Mouse (Mus musculus): ENCODE measurements at regions not wholly inside any gene's neighbourhood (a gene's known extent, or its start where the extent isn't known, plus 50 kb on each side); places are given as distances from the start of the nearest gene placed in this dataset.

GRCm38 (mm10) chrX:10984894-10985293 is 270.1 kb downstream of the Mid1ip1 start:
- ATAC-seq = no peak
- no peaks in the 10 kb centered on the region for H3K27me3 ChIP-seq (replicated peaks)
- H3K4me1 ChIP-seq (replicated peaks) = no peaks in the 10 kb centered on the region
- WGBS = 92% methylated on average over 7 of the region's 7 CpGs
- no peak overlapping the region for H3K27ac ChIP-seq
- H3K36me3 ChIP-seq = no peaks in the 10 kb centered on the region
- no peak overlapping the region for H3K4me3 ChIP-seq (replicated peaks)
- H3K4me2 ChIP-seq (replicated peaks) = no peak overlapping the region
- no peaks in the 10 kb centered on the region for H3K9me3 ChIP-seq
- no peak overlapping the region for H3K9ac ChIP-seq

GRCm38 (mm10) chrX:10991871-10992210 is 277.0 kb downstream of the Mid1ip1 start:
- H3K27me3 ChIP-seq (replicated peaks) = no peaks in the 10 kb centered on the region; the same call in 1 of the 2 replicates
- no peak for ATAC-seq
- 39% methylated on average over 6 of the region's 6 CpGs for WGBS
- no peaks in the 10 kb centered on the region for H3K36me3 ChIP-seq
- H3K9ac ChIP-seq = no peak overlapping the region
- H3K4me2 ChIP-seq (replicated peaks) = no peak overlapping the region
- no peak overlapping the region for H3K27ac ChIP-seq
- H3K9me3 ChIP-seq = no peaks in the 10 kb centered on the region
- no peak overlapping the region for H3K4me3 ChIP-seq (replicated peaks)
- H3K4me1 ChIP-seq (replicated peaks) = peaks cover 7% of the 10 kb centered on the region; the same call in 1 of the 2 replicates

- ATAC-seq = peak; percentile 49
- H3K27me3 ChIP-seq (replicated peaks) = no peaks in the 10 kb centered on the region; the same call in 1 of the 2 replicates
- no peaks in the 10 kb centered on the region for H3K36me3 ChIP-seq
- H3K4me3 ChIP-seq (replicated peaks) = no peak overlapping the region
- WGBS = 33% methylated on average over 19 of the region's 19 CpGs
- peak overlapping the region; percentile 45 for H3K27ac ChIP-seq
- H3K9ac ChIP-seq = no peak overlapping the region
- H3K4me1 ChIP-seq (replicated peaks) = peaks cover 7% of the 10 kb centered on the region; the same call in 1 of the 2 replicates
- peak overlapping the region; percentile 47 for H3K4me2 ChIP-seq (replicated peaks)
- no peaks in the 10 kb centered on the region for H3K9me3 ChIP-seq
Measured at GRCm38 (mm10) chrX:10992211-10993004, 277.6 kb downstream of the Mid1ip1 start.

- ATAC-seq = no peak; the same call in 1 of the 2 replicates
- peak overlapping the region; percentile 45 for H3K27ac ChIP-seq
Measured at GRCm38 (mm10) chrX:10993005-10993377, 278.2 kb downstream of the Mid1ip1 start.

GRCm38 (mm10) chrX:10994910-10995309 is 280.1 kb downstream of the Mid1ip1 start:
- no peak for ATAC-seq
- Histone ChIP-seq H3K9ac (no peak overlapping the region), H3K9me3 (no peaks in the 10 kb centered on the region)

More at GRCm38 (mm10) chrX:10993005-10993377, 278.2 kb downstream of the Mid1ip1 start:
- H3K9me3 ChIP-seq = no peaks in the 10 kb centered on the region
- no peak overlapping the region for H3K4me3 ChIP-seq (replicated peaks)
- 34% methylated on average over 6 of the region's 6 CpGs for WGBS
- H3K9ac ChIP-seq = no peak overlapping the region
- peaks cover 7% of the 10 kb centered on the region; the same call in 1 of the 2 replicates for H3K4me1 ChIP-seq (replicated peaks)
- no peaks in the 10 kb centered on the region for H3K36me3 ChIP-seq
- H3K4me2 ChIP-seq (replicated peaks) = peak overlapping the region; percentile 47
- H3K27me3 ChIP-seq (replicated peaks) = no peaks in the 10 kb centered on the region; the same call in 1 of the 2 replicates

GRCm38 (mm10) chrX:11001180-11001579 is 286.4 kb downstream of the Mid1ip1 start:
- no peak overlapping the region for H3K9ac ChIP-seq
- ATAC-seq = no peak
- H3K9me3 ChIP-seq = no peaks in the 10 kb centered on the region
- no peak overlapping the region for H3K4me2 ChIP-seq (replicated peaks)
- H3K27me3 ChIP-seq (replicated peaks) = no peaks in the 10 kb centered on the region
- no peaks in the 10 kb centered on the region for H3K4me1 ChIP-seq (replicated peaks)
- no peak overlapping the region for H3K4me3 ChIP-seq (replicated peaks)
- H3K36me3 ChIP-seq = no peaks in the 10 kb centered on the region
- WGBS = 80% methylated on average over 3 of the region's 3 CpGs
- no peak overlapping the region for H3K27ac ChIP-seq

More at GRCm38 (mm10) chrX:10994910-10995309, 280.1 kb downstream of the Mid1ip1 start:
- Histone ChIP-seq H3K27me3 (replicated peaks) (no peaks in the 10 kb centered on the region; the same call in 1 of the 2 replicates), H3K27ac (no peak overlapping the region), H3K4me3 (replicated peaks) (no peak overlapping the region), H3K4me2 (replicated peaks) (no peak overlapping the region), H3K36me3 (no peaks in the 10 kb centered on the region), H3K4me1 (replicated peaks) (peaks cover 7% of the 10 kb centered on the region; the same call in 1 of the 2 replicates)

GRCm38 (mm10) chrX:11039278-11039677 is 259.8 kb upstream of the H2al1a start:
- no peak overlapping the region for H3K9ac ChIP-seq
- no peaks in the 10 kb centered on the region for H3K9me3 ChIP-seq
- ATAC-seq = no peak
- H3K27me3 ChIP-seq (replicated peaks) = no peaks in the 10 kb centered on the region
- no peak overlapping the region for H3K4me2 ChIP-seq (replicated peaks)
- H3K4me3 ChIP-seq (replicated peaks) = no peak overlapping the region
- H3K27ac ChIP-seq = no peak overlapping the region
- no peaks in the 10 kb centered on the region for H3K4me1 ChIP-seq (replicated peaks)
- no peaks in the 10 kb centered on the region for H3K36me3 ChIP-seq

GRCm38 (mm10) chrX:11046769-11047168 is 252.3 kb upstream of the H2al1a start:
- H3K4me2 ChIP-seq (replicated peaks) = no peak overlapping the region
- H3K9me3 ChIP-seq = no peaks in the 10 kb centered on the region
- H3K27ac ChIP-seq = no peak overlapping the region
- no peaks in the 10 kb centered on the region for H3K4me1 ChIP-seq (replicated peaks)
- no peak for ATAC-seq
- H3K4me3 ChIP-seq (replicated peaks) = no peak overlapping the region
- no peaks in the 10 kb centered on the region for H3K36me3 ChIP-seq
- 83% methylated on average over 3 of the region's 3 CpGs for WGBS
- no peaks in the 10 kb centered on the region for H3K27me3 ChIP-seq (replicated peaks)
- H3K9ac ChIP-seq = no peak overlapping the region

- Histone ChIP-seq H3K36me3 (no peaks in the 10 kb centered on the region), H3K4me3 (replicated peaks) (no peak overlapping the region), H3K27me3 (replicated peaks) (no peaks in the 10 kb centered on the region), H3K4me1 (replicated peaks) (no peaks in the 10 kb centered on the region), H3K9ac (no peak overlapping the region), H3K9me3 (no peaks in the 10 kb centered on the region), H3K4me2 (replicated peaks) (no peak overlapping the region), H3K27ac (no peak overlapping the region)
- ATAC-seq = no peak
- 54% methylated on average over 3 of the region's 3 CpGs for WGBS
Measured at GRCm38 (mm10) chrX:11082171-11082570, 216.9 kb upstream of the H2al1a start.

GRCm38 (mm10) chrX:11082845-11083244 is 216.2 kb upstream of the H2al1a start:
- ATAC-seq = no peak
- H3K27me3 ChIP-seq (replicated peaks) = no peaks in the 10 kb centered on the region
- no peak overlapping the region for H3K4me3 ChIP-seq (replicated peaks)
- WGBS = 66% methylated on average over 3 of the region's 3 CpGs
- H3K36me3 ChIP-seq = no peaks in the 10 kb centered on the region
- no peak overlapping the region for H3K4me2 ChIP-seq (replicated peaks)
- H3K9me3 ChIP-seq = no peaks in the 10 kb centered on the region
- no peak overlapping the region for H3K27ac ChIP-seq
- no peak overlapping the region for H3K9ac ChIP-seq
- no peaks in the 10 kb centered on the region for H3K4me1 ChIP-seq (replicated peaks)

- no peak overlapping the region for H3K9ac ChIP-seq
- H3K27me3 ChIP-seq (replicated peaks) = no peaks in the 10 kb centered on the region
- H3K4me1 ChIP-seq (replicated peaks) = no peaks in the 10 kb centered on the region
- no peak overlapping the region for H3K4me3 ChIP-seq (replicated peaks)
- WGBS = 43% methylated on average over 6 of the region's 7 CpGs
- peak; percentile 85 for ATAC-seq
- no peak overlapping the region for H3K27ac ChIP-seq
- 0 out of 2 replicates have a peak overlapping the region, but pooled peaks have one; percentile 4 for H3K4me2 ChIP-seq (replicated peaks)
- no peaks in the 10 kb centered on the region for H3K36me3 ChIP-seq
- no peaks in the 10 kb centered on the region for H3K9me3 ChIP-seq
Measured at GRCm38 (mm10) chrX:11086257-11087072, 212.6 kb upstream of the H2al1a start.

GRCm38 (mm10) chrX:11087913-11088312 is 211.1 kb upstream of the H2al1a start:
- Histone ChIP-seq H3K9me3 (no peaks in the 10 kb centered on the region), H3K4me1 (replicated peaks) (no peaks in the 10 kb centered on the region), H3K36me3 (no peaks in the 10 kb centered on the region), H3K9ac (no peak overlapping the region), H3K4me2 (replicated peaks) (peak overlapping the region; percentile 36), H3K27ac (no peak overlapping the region), H3K4me3 (replicated peaks) (no peak overlapping the region), H3K27me3 (replicated peaks) (no peaks in the 10 kb centered on the region)
- ATAC-seq = peak; percentile 39; the same call in 1 of the 2 replicates
- WGBS = 22% methylated on average over 14 of the region's 14 CpGs
